Mouse (Mus musculus) lung, embryonic 14.5 days (tissue): Measurements from ENCODE around the gene Iffo2. TPM values are rescaled to one million over a fixed set of nuclear protein-coding genes. Genes with fewer than 3 reads are reported as not detected.

ENCODE experiments used
- ATAC-seq: fragments of 200-750 bp; cut with Nextera tagmentation; 2 replicates; pipeline ENCODE4 v1.8.0; 2017; ENCODE audit warnings: mild to moderate bottlenecking, moderate TSS enrichment, moderate library complexity; ENCODE audit not compliant: insufficient read depth
- DNase-seq: peaks from one replicate; pipeline ENCODE4 v3.0.0-alpha.2; 2015
- H3K27ac ChIP-seq: fragments of 300-500 bp; sonication (generic); 2 replicates; pipeline ENCODE4 v1.5.1; 2014; ENCODE audit warnings: low read depth, mild to moderate bottlenecking, moderate library complexity
- H3K27me3 ChIP-seq: fragments of 300-500 bp; sonication (generic); 2 replicates; pipeline ENCODE4 v1.6.1; 2014; ENCODE audit warnings: low read length, control low read depth; ENCODE audit not compliant: insufficient read depth
- H3K36me3 ChIP-seq: fragments of 300-500 bp; sonication (generic); 2 replicates; pipeline ENCODE4 v1.6.1; 2014; ENCODE audit warnings: control low read depth; ENCODE audit not compliant: insufficient read depth
- H3K4me1 ChIP-seq: fragments of 300-500 bp; sonication (generic); 2 replicates; pipeline ENCODE4 v1.6.1; 2014; ENCODE audit warnings: antibody characterized with exemption, control low read depth; ENCODE audit not compliant: insufficient read depth
- H3K4me2 ChIP-seq: fragments of 300-500 bp; sonication (generic); 2 replicates; pipeline ENCODE4 v1.6.1; 2014; ENCODE audit warnings: mild to moderate bottlenecking
- H3K4me3 ChIP-seq: fragments of 300-500 bp; sonication (generic); 2 replicates; pipeline ENCODE4 v1.5.1; 2014; ENCODE audit warnings: low read depth, low read length
- H3K9ac ChIP-seq: fragments of 300-500 bp; sonication (generic); 2 replicates; pipeline ENCODE4 v1.6.1; 2014
- H3K9me3 ChIP-seq: fragments of 300-500 bp; sonication (generic); 2 replicates; pipeline ENCODE4 v1.6.1; 2016; ENCODE audit warnings: low read depth, low read length, control low read depth
- CTCF ChIP-seq: IDR thresholded peaks from 2 replicates; pipeline ENCODE4 v1.5.1; 2016; ENCODE audit warnings: antibody characterized with exemption, low read depth
- WGBS: fragments of 180-500 bp; shearing (Covaris S2); extraction: QIAGEN DNeasy Blood & Tissue Kit; methylation state at CpG from one replicate; pipeline ENCODE4 v1.1.7; 2014; 5-methylcytosine and 5-hydroxymethylcytosine counted together
- polyA plus RNA-seq: library from polyadenylated mRNA; unstranded; fragments of >200 nt; fragmentation: Nextera tagmentation; extraction: Ambion mirVana; gene quantifications from 2 replicates; pipeline ENCODE4 v1.2.1, GENCODE M21; 2014

Iffo2 gene
- polyA plus RNA-seq, 1 experiment from 2014 or later, result 7.7 TPM

DNA sequence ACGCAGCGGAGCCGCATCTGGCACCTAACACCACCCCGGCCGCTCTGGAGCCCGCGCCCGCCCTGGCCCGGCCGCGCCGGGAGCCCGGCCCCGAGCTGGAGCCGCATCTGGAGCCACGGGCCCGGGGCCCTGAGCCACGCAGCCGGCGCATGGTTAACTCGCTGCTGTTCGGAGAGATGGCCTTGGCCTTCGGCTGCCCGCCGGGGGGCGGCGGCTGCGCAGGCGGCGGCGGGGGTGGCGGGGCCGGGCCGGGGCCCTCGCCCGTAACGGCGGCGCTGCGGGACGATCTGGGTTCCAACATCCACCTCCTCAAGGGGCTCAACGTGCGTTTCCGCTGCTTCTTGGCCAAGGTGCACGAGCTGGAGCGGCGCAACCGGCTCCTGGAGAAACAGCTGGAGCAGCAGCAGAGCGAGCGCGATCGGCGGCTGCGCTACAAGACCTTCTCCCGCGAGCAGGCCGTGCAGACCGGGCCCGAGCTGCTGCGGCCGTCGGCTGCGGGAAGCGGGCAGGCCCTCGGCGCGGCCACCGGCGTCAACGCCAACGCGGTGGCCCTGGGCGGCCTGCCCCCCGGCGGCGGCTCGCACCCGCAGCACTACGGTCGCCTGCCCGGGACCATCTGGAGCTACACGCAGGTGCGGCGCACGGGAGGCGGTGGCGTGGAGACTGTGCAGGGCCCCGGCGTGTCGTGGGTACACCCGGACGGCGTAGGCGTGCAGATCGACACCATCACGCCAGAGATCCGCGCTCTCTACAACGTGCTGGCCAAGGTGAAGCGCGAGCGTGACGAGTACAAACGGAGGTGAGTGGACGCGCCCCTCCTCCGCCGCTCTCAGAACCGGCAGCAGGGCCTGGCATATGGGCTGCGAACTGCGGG is 44.7 kb downstream of the Iffo2 start:
- H3K9me3 ChIP-seq, result no peaks in the 10 kb centered on the region
- WGBS, result under 1% methylated on average over 107 of the region's 111 CpGs
- H3K4me1 ChIP-seq, result peaks cover 17% of the 10 kb centered on the region
- peak; percentile 63 for DNase-seq
- no peaks in the 10 kb centered on the region for H3K27me3 ChIP-seq
- H3K4me2 ChIP-seq, result peak overlapping the region; percentile 97
- peak; percentile 65 for ATAC-seq
- no peak for TF ChIP-seq CTCF
- peak overlapping the region; percentile 83 for H3K4me3 ChIP-seq
- H3K27ac ChIP-seq, result peak overlapping the region; percentile 88
- H3K36me3 ChIP-seq, result no peaks in the 10 kb centered on the region
- H3K9ac ChIP-seq, result peak overlapping the region; percentile 81

GRCm38 (mm10) chr4:139575673-139576003 is 45.3 kb downstream of the Iffo2 start:
- Histone ChIP-seq H3K9ac (peak overlapping the region; percentile 81), H3K36me3 (no peaks in the 10 kb centered on the region), H3K4me1 (peaks cover 23% of the 10 kb centered on the region), H3K4me2 (peak overlapping the region; percentile 97), H3K4me3 (peak overlapping the region; percentile 83), H3K9me3 (no peaks in the 10 kb centered on the region), H3K27ac (no peak overlapping the region), H3K27me3 (no peaks in the 10 kb centered on the region)
- ATAC-seq, result no peak
- peak; percentile 56 for DNase-seq
- 9% methylated on average over 14 of the region's 14 CpGs for WGBS
- no peak for TF ChIP-seq CTCF

GRCm38 (mm10) chr4:139576251-139576880 is 46.0 kb downstream of the Iffo2 start:
- H3K4me2 ChIP-seq, result peak overlapping the region; percentile 97
- ATAC-seq (no peak), DNase-seq (peak; percentile 33)
- peaks cover 30% of the 10 kb centered on the region for H3K4me1 ChIP-seq
- no peaks in the 10 kb centered on the region for H3K36me3 ChIP-seq
- no peaks in the 10 kb centered on the region for H3K9me3 ChIP-seq
- 36% methylated on average over 14 of the region's 14 CpGs for WGBS
- TF ChIP-seq CTCF, result no peak
- H3K27me3 ChIP-seq, result no peaks in the 10 kb centered on the region
- peak overlapping the region; percentile 83 for H3K4me3 ChIP-seq
- peak overlapping the region; percentile 81 for H3K9ac ChIP-seq
- H3K27ac ChIP-seq, result no peak overlapping the region

GRCm38 (mm10) chr4:139577006-139577405 is 46.7 kb downstream of the Iffo2 start:
- peaks cover 37% of the 10 kb centered on the region for H3K4me1 ChIP-seq
- H3K9ac ChIP-seq, result peak overlapping the region; percentile 81; the same call in 1 of the 2 replicates
- H3K4me3 ChIP-seq, result peak overlapping the region; percentile 83
- no peaks in the 10 kb centered on the region for H3K36me3 ChIP-seq
- H3K9me3 ChIP-seq, result no peaks in the 10 kb centered on the region
- H3K27ac ChIP-seq, result no peak overlapping the region
- 60% methylated on average over 7 of the region's 7 CpGs for WGBS
- DNase-seq (no peak), ATAC-seq (no peak)
- peak overlapping the region; percentile 97 for H3K4me2 ChIP-seq
- no peaks in the 10 kb centered on the region for H3K27me3 ChIP-seq
- no peak for TF ChIP-seq CTCF

DNA sequence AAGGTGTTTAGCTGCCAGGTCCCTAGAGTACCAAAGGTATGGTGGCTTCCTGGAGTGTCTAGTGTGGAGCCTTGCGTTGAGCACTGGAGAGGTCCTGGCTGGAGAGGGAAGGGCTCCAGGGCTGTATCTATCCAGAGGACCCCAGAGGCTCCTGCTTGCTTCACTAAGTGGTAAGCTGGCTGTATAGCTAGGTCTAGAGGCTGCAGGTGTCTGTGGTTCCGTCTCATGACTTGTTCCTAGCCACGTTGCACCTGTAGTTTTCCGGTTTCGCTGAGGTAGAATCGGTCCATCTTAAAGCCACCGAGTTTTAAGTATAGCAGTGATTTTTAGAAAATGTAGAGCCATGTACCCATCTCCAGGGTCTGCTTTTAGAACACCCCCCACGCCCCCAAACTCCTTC is 48.0 kb downstream of the Iffo2 start:
- Histone ChIP-seq H3K27ac (no peak overlapping the region), H3K4me3 (no peak overlapping the region), H3K4me2 (peak overlapping the region; percentile 29; the same call in 1 of the 2 replicates), H3K36me3 (no peaks in the 10 kb centered on the region), H3K9ac (no peak overlapping the region), H3K27me3 (no peaks in the 10 kb centered on the region), H3K9me3 (no peaks in the 10 kb centered on the region), H3K4me1 (peaks cover 43% of the 10 kb centered on the region)
- DNase-seq, result no peak
- TF ChIP-seq CTCF, result no peak
- no peak for ATAC-seq
- WGBS, result 83% methylated on average over 8 of the region's 8 CpGs

DNA sequence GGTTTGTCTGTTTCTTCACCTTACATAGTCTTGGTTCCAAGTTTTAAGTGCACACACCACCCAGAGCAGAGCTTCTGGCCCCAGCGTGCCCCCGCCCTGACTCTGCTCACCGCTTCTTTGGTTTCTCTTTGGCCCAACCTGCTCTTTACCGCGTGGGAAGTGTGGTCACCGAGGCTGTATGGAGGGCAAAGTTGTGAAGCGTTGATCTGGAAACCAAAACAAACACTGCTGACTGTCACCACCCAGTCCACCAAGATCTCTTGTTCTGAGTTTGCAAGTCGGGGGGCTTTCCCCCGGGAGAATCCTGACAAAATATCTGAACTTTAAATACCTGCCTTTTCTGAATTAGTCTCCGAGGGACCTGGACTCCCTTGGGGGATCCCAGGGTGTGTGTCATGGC is 48.7 kb downstream of the Iffo2 start:
- H3K27ac ChIP-seq, result peak overlapping the region; percentile 98; the same call in 1 of the 2 replicates
- no peak overlapping the region for H3K9ac ChIP-seq

GRCm38 (mm10) chr4:139579466-139579865 is 49.1 kb downstream of the Iffo2 start:
- DNase-seq (no peak), ATAC-seq (no peak)
- 0 out of 2 replicates have a peak overlapping the region, but pooled peaks have one; percentile 65 for H3K9ac ChIP-seq
- peak overlapping the region; percentile 98; the same call in 1 of the 2 replicates for H3K27ac ChIP-seq
- no peaks in the 10 kb centered on the region for H3K27me3 ChIP-seq
- H3K36me3 ChIP-seq, result no peaks in the 10 kb centered on the region
- H3K4me3 ChIP-seq, result no peak overlapping the region
- whole genome bisulfite sequencing, result 56% methylated on average over 6 of the region's 6 CpGs
- TF ChIP-seq CTCF, result no peak
- H3K9me3 ChIP-seq, result no peaks in the 10 kb centered on the region
- H3K4me1 ChIP-seq, result peaks cover 38% of the 10 kb centered on the region
- H3K4me2 ChIP-seq, result peak overlapping the region; percentile 29; the same call in 1 of the 2 replicates

More for the DNA sequence above, 48.7 kb downstream of the Iffo2 start:
- ATAC-seq (no peak), DNase-seq (peak; percentile 21)
- TF ChIP-seq CTCF, result no peak
- no peaks in the 10 kb centered on the region for H3K9me3 ChIP-seq
- H3K27me3 ChIP-seq, result no peaks in the 10 kb centered on the region
- peak overlapping the region; percentile 29; the same call in 1 of the 2 replicates for H3K4me2 ChIP-seq
- no peak overlapping the region for H3K4me3 ChIP-seq
- H3K4me1 ChIP-seq, result peaks cover 38% of the 10 kb centered on the region
- H3K36me3 ChIP-seq, result no peaks in the 10 kb centered on the region
- WGBS, result 42% methylated on average over 10 of the region's 10 CpGs
